Mouse (Mus musculus) Muller cell, postnatal 12 days (primary cell): ENCODE results near the gene Sult6b2.

Experiments used
- DNase-seq: peaks from one replicate; pipeline ENCODE4 v3.0.0-alpha.2; 2015; ENCODE audit errors: inconsistent ontology term

Gene Sult6b2

DNA sequence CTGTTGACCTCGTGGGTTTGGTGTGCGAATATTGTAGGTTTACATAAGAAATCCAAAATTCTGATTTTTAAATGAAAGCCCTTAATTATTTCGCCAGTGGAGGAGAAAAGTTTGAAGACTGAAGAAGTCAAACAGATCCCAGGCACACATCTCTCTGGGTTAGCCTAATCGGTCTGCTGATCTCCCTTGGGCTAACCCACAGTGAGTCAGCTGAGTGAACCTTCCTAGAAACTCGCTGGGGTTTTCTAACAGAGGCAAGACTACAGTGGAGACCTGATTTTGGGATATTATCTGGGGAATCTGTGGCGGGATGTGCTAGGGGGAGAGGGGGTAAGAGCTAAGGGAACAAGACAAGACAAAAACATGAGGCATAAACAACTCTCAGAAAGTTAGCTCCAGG is 5.9 kb upstream of the Sult6b2 start:
- DNase-seq: no peak

DNA sequence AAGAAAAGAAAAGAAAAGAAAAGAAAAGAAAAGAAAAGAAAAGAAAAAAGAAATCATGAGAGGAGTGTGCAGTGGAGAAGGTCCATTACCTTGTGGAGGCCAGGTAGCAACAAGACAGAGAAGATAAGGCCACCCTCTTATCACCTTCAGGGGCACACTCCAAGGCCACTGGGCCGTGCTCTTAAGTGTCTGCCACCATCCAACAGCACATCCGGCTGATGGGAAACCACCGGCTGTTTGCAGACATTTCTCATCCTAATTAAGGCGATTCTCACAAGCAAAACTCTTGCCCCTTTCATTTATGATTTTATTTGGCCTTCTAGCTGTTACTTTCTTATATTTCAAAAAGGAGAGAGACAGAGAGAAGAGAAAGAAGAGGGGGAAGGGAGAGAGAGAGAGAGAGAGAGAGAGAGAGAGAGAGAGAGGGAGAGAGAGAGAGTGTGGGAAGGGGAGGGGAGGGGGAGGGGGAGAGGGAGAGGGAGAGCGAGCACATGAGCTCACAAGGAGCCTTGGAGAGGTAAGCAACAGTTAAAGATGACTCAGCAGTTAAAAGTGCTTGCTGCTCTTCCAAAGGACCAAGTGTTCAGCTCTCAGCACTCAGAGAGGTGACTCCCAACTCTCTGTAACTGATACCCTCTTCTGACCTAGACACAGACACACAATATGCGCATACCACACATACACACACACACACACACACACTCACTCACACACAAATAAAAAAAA is 5.2 kb upstream of the Sult6b2 start:
- no peak for DNase-seq

DNA sequence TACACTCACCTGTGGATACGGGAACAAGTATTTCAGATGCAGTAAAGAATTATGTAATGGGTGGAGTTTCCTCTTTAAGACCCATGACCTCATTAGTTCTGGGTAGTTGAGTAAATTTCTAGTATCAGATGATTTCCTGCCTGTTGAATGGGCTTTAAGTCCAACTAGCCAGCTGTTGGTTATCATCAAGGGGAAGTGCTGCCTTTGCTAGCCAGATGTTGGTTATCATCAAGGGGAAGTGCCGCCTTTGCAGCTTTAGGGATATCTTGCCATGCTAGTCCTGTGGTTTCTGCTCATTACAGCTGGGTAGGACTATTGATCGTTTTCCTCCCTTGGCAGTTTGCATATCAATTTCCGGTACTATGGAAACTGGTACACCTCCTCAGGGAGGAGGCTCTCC is 2.0 kb upstream of the Sult6b2 start:
- DNase-seq: no peak

DNA sequence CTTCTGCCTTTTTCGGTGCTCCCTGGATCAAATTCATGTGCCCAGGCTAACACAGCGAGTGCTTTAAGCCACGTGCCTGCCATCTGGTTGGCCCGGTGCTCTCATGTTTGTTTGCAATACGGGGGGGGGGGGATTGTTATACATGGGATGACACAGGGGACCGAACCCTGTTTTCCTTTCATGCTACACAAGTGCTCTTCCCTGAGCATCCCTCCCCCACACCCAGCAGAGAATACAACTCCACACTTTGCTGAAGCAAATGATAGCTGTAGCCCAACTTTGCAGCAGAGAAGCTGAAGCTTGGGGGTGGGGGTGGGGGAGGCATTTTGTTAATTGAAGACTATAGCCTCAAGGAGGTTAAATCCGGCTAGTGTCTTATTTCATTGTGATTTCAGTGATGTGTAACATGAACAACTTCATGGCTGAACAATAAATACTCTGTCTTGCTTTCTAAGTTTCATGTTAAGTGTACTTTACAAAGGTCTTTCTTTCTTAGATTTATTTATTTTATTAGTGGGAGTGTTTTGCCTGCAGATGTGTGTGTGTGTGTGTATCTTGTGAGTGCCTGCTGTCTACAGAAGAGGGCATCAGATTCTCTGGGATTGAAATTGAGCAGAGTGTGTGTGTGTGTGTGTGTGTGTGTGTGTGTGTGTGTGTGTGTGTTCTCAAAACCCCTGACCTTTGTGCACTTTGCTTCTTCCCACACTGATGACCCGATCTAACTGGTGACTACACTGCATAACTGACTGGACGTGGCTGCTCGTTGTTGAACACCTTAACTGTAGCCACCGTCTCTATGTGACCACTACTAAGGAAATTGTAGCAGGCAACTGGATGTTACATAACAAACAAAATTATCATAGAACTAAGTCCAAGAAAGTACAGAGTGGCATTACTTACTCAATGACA is 1.4 kb downstream of the Sult6b2 start:
- DNase-seq: no peak

DNA sequence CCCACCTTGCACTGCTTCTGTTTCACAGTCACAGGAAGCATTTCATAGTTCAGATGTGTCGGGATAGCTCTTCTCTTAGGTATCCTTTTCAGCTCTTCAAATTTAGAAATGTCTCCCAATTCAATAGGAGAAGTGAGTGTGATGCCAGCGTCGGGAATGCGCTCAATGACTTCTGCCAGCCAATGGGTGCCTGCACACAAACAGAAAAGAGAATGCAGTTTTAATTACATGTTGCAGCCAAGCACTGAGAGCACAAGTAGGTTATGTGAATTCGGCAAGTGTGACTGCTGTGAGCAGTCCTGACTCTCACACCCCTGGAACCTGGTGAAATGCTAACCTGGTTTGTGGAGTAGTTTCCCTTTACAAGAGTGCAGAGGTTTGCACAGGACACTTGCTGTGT is 2.6 kb downstream of the Sult6b2 start:
- DNase-seq: no peak

DNA sequence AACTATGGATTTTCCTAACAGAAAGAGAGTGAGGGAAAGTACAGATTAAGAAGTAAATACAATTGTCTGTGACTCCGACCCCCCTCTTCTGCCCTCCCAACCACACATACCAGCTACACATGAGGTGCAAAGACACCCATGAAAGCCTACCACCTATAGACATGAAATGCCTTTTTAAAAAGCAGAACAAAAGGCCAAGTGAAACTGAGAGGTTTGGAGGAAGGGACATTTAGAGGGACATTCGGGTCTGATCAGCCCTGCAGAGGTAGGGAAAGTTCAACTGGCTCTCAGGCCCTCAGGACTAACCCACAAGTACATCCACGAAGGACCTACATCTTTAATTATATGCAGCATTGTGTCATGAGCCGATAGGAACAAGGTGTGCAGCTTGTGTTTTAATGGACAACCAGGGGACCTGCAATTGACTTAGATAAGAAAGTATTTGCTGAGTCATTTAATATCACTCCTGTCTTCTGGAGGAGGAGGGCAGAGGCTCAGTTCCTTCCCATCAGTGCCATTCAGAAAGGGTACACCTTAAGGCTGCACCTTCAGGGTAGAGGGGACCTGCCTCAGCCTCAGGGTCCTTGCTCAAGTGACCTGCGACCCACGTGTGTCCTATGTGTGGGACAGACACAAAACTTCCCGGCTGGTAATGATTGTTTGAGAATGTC is 4.5 kb downstream of the Sult6b2 start:
- no peak for DNase-seq

DNA sequence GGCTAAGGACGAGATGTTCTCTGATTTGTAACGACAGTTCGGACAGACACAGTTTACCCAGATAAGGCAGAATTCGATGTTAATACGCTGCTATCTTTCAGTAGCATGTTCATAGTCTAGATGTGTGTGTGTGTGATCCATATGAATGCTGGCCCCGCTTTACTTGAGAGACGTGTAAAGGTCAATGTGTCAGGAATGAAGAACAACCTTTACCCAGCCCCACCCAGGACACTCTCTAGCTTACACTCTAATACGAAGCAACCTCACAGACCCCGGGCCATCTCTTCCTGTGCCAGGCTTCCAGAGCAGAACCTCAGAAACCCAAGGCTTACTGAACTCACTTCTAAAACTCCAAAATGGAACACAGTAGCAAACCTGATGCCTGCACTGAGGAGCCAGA is 5.5 kb downstream of the Sult6b2 start:
- DNase-seq: no peak

DNA sequence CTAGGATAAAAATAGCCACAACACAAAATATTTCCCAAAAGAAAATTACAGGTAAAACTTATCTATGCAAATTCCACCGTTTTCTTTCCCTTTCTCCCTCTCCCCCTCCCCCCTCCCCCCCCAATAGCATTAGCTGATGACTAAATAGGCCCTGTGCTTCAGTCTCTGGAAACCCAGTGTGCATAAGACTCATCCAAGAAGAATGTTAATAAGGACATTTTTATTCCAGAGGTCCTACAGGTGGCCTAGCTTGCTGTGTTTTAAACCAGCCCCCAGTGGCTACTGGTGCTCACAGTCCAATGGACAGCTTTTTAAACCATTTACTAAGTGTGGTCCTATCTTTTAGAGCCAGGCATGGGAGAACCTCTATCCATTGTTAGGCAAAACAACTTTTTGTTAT is 6.3 kb downstream of the Sult6b2 start:
- DNase-seq: peak; percentile 45

DNA sequence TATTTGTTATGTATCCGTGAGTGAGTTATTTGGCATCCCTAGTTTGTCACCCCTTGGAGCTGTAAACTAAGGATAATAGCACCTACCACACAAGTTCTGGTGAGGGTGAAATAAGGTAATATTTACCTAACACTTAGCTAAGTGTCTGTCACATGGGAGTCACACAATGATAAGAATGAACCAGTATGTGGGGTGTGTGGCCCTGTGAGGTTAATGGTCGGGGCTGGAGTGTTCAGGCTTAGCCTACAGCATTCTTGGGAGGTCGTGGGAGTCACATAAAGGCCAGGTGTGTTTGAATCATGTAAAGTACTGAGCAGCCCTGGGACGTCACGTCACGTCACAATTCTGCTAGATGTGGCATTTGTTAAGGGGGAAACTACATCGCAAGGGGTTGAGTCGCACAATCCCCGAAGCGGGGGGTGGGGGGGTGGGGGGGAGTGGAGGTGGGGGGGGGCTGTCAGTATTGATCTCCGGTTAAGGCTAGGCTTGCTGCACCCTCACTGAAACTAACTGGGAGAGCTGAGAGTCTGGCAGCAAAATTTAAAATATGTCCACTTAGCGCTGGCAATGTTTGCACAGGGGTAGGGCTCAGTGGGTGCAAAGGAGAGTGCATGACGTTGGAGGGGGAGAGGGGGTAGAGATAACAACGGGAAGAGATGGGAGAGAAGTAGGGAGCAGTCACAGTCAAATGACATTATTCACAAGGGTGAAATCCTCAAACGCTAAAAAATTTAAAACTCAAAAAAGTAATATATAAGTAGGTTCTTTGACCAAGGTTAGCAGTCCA is 8.5 kb downstream of the Sult6b2 start:
- no peak for DNase-seq

DNA sequence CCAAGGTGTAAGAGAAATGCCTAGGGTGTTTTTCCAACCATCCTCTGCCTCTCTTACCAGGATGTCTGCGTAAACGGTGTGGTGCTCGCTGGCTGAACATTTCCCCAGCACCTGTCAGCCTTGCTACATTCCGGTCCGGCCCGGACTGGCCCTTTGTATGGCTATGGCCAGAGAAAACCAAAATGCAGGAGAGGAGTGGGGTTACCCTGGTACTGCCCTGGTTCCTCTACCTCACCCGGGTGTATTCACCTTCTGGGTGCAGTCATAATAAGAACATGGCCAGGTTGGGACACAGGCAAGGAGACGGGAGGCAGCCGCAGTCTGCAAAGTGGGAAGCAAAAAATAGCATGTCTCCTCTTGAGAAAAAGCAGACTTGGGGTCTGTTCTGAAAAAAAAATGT is 9.2 kb downstream of the Sult6b2 start:
- DNase-seq: no peak

DNA sequence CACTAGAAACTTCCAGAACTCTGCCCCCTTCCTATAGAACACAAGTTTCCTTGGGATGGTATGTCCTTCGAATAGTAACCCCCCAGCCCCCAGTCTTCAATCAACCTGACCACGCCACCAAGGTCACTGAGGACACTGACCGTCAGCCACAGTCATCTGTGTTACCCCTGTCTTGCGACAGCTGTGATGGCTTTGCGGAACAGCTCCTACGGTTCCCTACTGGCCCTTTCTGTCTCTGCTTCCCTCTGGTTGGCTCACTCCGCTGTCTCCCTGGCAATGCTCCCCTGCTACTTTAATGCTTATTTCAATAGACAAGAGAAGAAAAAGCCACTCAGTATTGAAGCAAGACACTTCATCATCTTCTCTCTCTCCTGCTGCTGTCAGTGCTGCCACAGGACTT is 10.8 kb downstream of the Sult6b2 start:
- no peak for DNase-seq

DNA sequence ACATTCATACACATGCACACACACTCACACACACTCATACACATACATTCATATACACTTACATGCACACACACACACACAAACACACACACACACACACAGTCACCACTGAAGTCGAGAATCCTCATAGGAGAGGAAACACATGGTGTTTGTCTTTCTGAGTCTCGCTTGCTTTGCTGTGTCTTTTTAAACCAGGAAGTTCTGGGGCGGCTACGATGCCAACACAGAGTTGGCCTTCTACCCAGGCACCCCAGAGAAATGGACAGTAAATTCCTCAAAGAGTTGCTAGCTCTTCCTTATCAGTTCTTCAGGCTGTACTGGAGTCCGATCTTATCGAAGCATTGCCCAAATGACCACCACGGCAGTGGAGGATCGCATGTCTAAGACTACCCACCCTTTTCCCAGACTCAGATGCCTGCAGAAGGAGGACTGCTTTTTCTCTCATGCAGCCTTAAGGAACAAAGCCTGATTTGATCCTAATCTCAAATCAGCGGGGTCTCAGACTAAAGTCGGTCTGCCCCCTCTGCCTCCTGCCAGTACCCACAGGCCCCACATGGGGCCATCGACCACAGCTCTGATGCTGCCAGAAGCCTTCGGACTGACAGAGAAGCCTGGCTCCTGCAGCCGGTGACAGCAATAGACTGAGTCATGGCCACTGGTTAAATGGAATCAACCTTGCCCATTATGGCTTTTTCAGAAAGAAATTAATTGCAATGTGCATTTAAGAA is 11.9 kb downstream of the Sult6b2 start:
- peak; percentile 69 for DNase-seq

DNA sequence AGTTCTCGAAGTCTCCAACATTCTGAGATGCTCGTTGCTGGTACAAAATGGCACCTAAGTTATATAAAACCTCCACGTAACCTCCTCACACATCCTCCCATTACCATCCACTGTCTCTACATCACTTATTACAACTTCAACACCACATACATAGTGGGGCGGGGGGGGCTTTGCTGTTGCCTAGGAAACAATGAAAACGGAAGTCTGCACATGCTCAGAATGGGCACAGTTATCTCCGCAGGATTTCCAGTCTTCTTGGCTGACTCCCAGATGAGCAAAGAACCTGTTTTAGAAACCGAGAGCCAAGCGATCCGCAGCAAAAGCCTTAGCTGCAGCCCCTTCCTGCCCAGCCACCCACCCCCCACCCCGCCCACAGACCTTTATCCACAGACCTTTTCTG is 14.6 kb downstream of the Sult6b2 start:
- no peak for DNase-seq

DNA sequence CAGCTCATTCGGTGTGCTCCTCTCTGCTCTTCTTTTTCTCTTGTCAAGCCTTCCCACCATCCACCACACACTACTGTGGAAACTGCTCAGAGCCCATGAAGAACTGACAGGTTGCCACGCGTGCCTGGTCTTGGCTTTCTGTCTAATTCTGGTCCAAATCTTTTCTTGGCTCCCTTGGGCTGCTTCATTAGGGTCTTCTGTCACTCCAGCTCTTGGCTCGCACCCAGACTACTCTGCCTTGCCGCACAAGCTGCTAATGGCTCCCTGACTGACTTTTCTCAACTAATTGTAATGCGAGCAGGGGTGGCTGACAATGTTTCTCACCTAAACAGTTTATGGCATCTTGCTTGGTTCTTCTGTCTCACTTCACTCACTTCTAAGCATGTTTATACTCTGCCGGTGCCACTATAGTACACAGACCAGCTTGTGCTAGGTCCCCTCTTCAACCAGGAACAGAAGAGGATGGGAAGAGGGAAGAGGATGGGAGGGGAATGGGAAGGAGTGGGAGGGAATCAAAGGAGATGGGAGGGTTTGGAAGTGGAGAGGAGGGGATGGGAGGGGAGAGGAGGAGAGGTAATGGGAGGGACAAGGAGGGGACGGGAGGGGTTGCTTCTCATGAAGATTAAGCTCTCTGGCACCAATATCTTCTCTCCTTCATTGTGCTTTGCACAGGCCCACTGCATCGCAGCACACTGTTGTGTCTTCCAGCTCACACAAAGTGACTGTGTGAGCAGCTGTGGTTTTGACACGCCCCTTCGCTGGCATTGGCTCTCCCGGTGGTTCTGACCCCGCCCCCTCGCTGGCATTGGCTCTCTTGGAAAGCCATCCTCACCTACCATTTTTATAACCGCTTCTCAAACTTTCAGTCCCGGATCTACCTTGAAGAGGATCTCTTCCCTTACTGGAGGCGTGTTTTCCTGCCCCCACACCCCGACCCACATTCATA is 16.0 kb downstream of the Sult6b2 start:
- no peak for DNase-seq

DNA sequence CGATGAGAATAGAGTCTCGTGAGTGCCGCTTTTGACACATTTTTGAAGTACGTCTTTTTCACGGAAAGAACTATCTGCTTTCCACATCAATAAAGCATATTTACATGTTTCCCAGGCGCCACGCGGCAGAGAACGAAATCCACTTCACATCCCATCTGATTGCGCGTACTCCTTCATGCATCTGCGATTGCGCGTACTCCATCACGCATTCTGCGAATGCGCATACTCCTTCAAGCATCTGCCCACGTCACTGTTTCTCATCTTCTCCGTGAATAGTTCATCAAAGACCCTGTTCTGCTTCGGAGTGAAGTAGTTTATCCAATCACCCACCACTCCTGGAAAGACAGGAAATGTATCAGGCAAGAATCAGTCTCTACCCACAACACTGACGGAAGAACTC is 18.2 kb downstream of the Sult6b2 start:
- no peak for DNase-seq

DNA sequence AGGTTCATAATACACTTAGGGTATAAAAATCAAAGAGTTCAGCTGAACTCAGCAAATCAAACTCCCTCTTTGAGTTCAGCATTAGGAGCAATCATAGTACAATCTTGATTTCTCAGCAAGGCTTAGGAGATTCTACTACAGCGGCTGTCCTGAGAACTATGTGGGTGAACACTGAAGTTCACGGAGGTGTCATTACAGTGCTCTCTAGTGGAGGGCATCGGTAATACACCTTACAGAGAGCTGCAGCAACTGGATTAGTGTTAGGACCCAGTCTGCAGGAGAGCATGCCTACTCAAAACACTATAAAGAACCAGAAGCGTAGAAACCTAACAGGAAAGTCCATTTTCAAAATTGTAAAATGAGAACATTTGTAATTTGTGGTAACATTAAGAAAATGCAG is 19.0 kb downstream of the Sult6b2 start:
- no peak for DNase-seq

DNA sequence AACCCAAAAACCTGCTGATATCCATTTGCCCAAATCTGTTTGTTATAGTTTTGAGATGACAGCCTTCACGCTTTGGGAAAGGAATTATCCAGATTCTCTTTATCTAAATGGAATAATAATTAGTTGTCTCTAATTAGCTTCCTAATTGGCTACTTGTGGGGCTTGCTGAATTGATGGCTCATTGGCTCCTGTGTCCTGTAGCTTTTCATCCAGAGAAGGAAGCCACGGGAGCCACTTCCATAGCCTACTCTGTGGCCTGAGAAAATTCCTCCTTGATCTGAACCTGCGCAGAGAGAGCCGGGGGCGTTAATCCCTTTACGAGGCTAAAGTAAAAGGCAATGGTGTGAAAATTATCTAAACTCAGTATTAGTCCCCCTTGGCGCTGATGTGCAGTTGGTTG is 23.0 kb downstream of the Sult6b2 start:
- DNase-seq: no peak

DNA sequence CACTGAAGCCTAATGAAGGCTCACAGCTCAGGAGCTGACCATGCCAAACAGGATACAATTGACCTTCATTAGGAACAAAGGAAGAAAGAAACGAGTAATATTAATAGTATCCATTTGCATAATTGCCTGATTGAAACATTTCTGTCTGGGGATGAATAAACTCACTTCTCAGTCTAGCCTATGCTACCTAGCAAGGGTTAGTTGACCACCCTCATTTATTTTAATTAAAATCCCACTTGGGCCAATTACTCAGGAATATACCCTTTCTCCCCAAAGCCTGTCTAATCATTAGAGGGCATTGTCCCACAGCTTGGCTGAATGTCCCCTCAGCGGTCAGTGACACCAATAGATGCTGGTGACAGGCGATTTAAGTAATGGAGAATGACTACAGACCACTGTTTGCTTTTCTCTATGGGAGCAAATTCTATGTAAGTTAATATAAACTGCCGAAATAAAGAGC is 23.7 kb downstream of the Sult6b2 start:
- peak; percentile 47 for DNase-seq

DNA sequence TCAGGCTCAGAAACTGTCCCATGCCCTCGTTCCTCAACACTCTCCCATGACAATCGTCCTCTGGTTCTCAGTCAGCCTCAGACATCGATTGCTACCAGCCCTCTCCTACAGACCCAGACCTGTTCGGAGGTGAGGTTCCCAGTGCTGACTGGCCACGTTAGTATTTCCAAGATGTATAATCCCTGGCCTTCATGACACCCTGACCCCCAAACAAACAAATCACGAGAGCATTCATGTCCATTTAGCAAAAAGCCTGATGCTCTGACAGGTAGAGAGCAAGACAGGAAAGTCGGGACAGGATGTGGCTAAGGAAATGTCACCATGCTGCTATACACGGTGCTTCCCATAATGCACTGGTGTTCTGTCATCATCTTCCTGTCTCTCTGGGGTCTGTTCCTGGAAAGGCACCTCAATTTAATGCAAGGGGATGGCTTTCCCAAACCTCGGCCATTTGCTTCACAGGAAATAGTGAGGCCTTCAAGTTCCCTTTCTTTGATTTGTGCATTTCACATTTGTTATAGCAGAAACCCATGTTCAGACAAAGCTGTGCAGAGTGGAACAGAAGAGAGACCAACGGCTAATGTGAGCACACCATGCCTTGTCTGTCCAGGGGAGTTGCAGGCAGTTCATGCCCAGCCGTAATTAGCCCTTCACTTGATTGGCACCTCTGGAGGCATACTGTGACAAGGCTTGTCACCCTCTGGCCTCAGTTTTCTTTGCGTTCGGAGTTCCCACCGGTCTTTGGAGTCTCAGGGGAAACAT is 24.3 kb downstream of the Sult6b2 start:
- DNase-seq: no peak
